Mouse (Mus musculus) heart, embryonic 15.5 days (tissue): ENCODE measurements around the gene Immp2l. TPM values are rescaled to one million over a fixed set of nuclear protein-coding genes. Genes with fewer than 3 reads are reported as not detected.
"Not testable (repeated sequence)": the region's sequence is repeated elsewhere in the genome, so short reads cannot be mapped to it uniquely, and the experiment has no call there.

ENCODE experiments used
- ATAC-seq: fragments of 200-750 bp; cut with Nextera tagmentation; replicated peaks from 2 replicates; pipeline ENCODE4 v1.8.0; 2017; ENCODE audit warnings: low read depth, moderate TSS enrichment; ENCODE audit not compliant: insufficient number of reproducible peaks, insufficient read depth, low FRiP score
- H3K27ac ChIP-seq: fragments of 300-500 bp; sonication (generic); 2 replicates; pipeline ENCODE4 v1.5.1; 2015; ENCODE audit warnings: mild to moderate bottlenecking, inconsistent platforms
- H3K27me3 ChIP-seq: fragments of 300-500 bp; sonication (generic); 2 replicates; pipeline ENCODE4 v1.6.1; 2015; ENCODE audit warnings: inconsistent platforms
- H3K36me3 ChIP-seq: fragments of 300-500 bp; sonication (generic); 2 replicates; pipeline ENCODE4 v1.6.1; 2015; ENCODE audit warnings: mild to moderate bottlenecking, inconsistent platforms
- H3K4me1 ChIP-seq: fragments of 300-500 bp; sonication (generic); replicated peaks from 2 replicates; pipeline ENCODE4 v1.6.1; 2015; ENCODE audit warnings: inconsistent platforms
- H3K4me2 ChIP-seq: fragments of 300-500 bp; sonication (generic); 2 replicates; pipeline ENCODE4 v1.6.1; 2015; ENCODE audit warnings: inconsistent platforms, mild to moderate bottlenecking, moderate library complexity
- H3K4me3 ChIP-seq: fragments of 300-500 bp; sonication (generic); 2 replicates; pipeline ENCODE4 v1.5.1; 2015; ENCODE audit warnings: mild to moderate bottlenecking, inconsistent platforms
- H3K9ac ChIP-seq: fragments of 300-500 bp; sonication (generic); 2 replicates; pipeline ENCODE4 v1.6.1; 2015; ENCODE audit warnings: mild to moderate bottlenecking, inconsistent platforms
- H3K9me3 ChIP-seq: fragments of 300-500 bp; sonication (generic); replicated peaks from 2 replicates; pipeline ENCODE4 v1.6.1; 2016; ENCODE audit warnings: inconsistent platforms
- WGBS: fragments of 180-500 bp; shearing (Covaris S2); methylation state at CpG from one replicate; pipeline ENCODE4 v1.1.7; 2015; ENCODE audit warnings: mixed read lengths; 5-methylcytosine and 5-hydroxymethylcytosine counted together
- polyA plus RNA-seq: library from polyadenylated mRNA; unstranded; fragments of >200 nt; fragmentation: Nextera tagmentation; extraction: Ambion mirVana; gene quantifications from 2 replicates; pipeline ENCODE4 v1.2.1, GENCODE M21; 2015

The Immp2l gene
- polyA plus RNA-seq, 1 experiment from 2014 or later = 8.3 TPM

DNA sequence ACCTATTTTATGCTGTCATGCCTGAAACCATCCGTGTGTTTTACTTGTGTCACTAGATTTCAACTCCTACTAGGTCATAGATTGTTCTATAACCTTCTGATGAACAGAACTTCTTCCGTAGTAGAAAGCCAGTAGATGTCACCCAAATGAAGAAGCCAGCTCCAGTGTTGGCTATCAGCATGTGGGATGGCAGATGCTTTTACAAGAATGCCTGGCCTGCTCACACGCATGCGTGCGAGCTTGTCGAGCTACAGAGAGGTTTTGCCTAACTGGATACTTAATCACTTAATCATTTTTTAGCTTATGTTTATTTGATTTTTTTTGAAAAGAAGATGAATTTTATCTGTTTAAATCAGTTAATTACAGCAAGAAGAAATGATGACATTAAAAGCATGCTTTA is 805.6 kb downstream of the Immp2l start:
- H3K9me3 ChIP-seq = no peaks in the 10 kb centered on the region
- no peaks in the 10 kb centered on the region for H3K4me1 ChIP-seq
- H3K36me3 ChIP-seq = no peaks in the 10 kb centered on the region
- no peak overlapping the region for H3K9ac ChIP-seq
- no peaks in the 10 kb centered on the region for H3K27me3 ChIP-seq
- no peak overlapping the region for H3K4me3 ChIP-seq
- ATAC-seq = no peak
- 83% methylated on average over 6 of the region's 6 CpGs for WGBS
- H3K4me2 ChIP-seq = no peak overlapping the region
- H3K27ac ChIP-seq = no peak overlapping the region

DNA sequence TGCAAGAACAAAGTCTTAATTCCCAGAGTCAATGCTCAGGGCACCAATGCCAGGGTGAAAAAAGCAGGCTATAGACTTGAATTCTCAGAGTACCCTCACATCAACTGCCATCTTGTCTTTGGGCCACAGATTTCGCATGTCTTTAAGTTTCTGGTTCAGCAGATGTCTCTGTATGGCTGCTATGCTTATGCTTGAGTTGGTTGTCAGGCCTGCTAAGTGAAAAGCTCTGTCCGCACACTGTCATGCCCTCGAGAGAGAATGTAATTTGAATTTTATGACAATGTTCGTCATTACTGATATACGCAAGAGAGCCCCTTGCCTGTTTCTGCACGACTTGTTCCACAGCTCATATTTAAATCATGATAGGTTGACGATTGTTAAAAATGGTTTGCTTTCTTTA is 807.8 kb downstream of the Immp2l start:
- Histone ChIP-seq H3K27me3 (no peaks in the 10 kb centered on the region), H3K9ac (no peak overlapping the region), H3K4me3 (no peak overlapping the region), H3K4me2 (no peak overlapping the region), H3K4me1 (no peaks in the 10 kb centered on the region), H3K36me3 (no peaks in the 10 kb centered on the region), H3K27ac (no peak overlapping the region), H3K9me3 (no peaks in the 10 kb centered on the region)
- ATAC-seq = no peak
- WGBS = 78% methylated on average over 7 of the region's 7 CpGs

DNA sequence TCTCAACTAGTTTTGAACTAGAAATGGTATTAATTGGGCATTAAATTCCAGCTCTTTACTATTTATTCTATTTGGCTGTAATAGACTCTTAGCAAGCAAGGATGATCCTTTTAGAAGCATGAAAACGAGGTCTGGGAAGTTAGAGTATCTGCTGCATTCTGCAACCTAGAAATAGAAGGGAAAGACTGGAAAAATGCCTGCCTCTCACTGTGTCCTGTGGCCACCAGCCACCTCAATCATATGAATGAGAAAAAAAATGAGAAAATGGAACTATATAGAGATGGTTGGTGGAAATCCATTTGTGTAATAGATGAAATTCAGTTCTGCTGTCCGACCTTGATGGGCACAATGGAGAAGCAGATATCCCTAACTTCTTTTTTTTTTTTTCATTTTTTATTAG is 810.8 kb downstream of the Immp2l start:
- WGBS = 76% methylated on average over 2 of the region's 2 CpGs

GRCm38 (mm10) chr12:41838334-41838847 is 814.5 kb downstream of the Immp2l start:
- WGBS = 40% methylated on average over 6 of the region's 6 CpGs
- no peak overlapping the region for H3K4me3 ChIP-seq
- no peak overlapping the region for H3K27ac ChIP-seq
- peaks cover 5% of the 10 kb centered on the region; the same call in 1 of the 2 replicates for H3K4me1 ChIP-seq
- H3K27me3 ChIP-seq = no peaks in the 10 kb centered on the region
- H3K9me3 ChIP-seq = no peaks in the 10 kb centered on the region
- no peak; the same call in 1 of the 2 replicates for ATAC-seq
- no peak overlapping the region for H3K4me2 ChIP-seq
- H3K36me3 ChIP-seq = no peaks in the 10 kb centered on the region
- H3K9ac ChIP-seq = no peak overlapping the region

More for the DNA sequence above, 810.8 kb downstream of the Immp2l start:
- no peak overlapping the region for H3K27ac ChIP-seq
- no peaks in the 10 kb centered on the region for H3K36me3 ChIP-seq
- no peak overlapping the region for H3K9ac ChIP-seq
- peaks cover 5% of the 10 kb centered on the region; the same call in 1 of the 2 replicates for H3K4me1 ChIP-seq
- H3K9me3 ChIP-seq = no peaks in the 10 kb centered on the region
- no peak for ATAC-seq
- no peak overlapping the region for H3K4me2 ChIP-seq
- no peak overlapping the region for H3K4me3 ChIP-seq
- no peaks in the 10 kb centered on the region for H3K27me3 ChIP-seq

DNA sequence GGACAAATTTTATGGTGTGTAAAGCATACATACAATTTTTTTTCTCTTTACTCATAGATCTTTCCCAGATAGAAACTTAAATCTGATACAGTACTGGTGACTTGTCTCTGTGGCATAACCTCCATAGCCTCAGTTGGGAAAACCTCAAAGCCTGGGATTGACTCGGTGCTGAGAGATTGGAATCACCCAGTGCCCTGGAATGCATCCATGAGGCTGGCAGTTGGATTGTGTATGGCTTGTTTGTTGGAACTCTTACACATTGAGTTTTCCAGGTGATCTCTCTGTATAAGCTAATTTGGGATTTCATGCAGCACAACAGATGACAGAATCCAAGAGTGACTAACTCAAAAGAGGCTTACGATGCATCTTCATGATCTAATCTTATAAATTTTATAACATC is 815.4 kb downstream of the Immp2l start:
- no peaks in the 10 kb centered on the region for H3K27me3 ChIP-seq
- no peak for ATAC-seq
- no peak overlapping the region for H3K4me2 ChIP-seq
- H3K4me1 ChIP-seq = peaks cover 5% of the 10 kb centered on the region; the same call in 1 of the 2 replicates
- H3K27ac ChIP-seq = no peak overlapping the region
- H3K9me3 ChIP-seq = no peaks in the 10 kb centered on the region
- 86% methylated on average over 2 of the region's 2 CpGs for WGBS
- no peaks in the 10 kb centered on the region for H3K36me3 ChIP-seq
- no peak overlapping the region for H3K9ac ChIP-seq
- H3K4me3 ChIP-seq = no peak overlapping the region

GRCm38 (mm10) chr12:41842694-41843329 is 818.9 kb downstream of the Immp2l start:
- no peak overlapping the region for H3K4me2 ChIP-seq

GRCm38 (mm10) chr12:41851896-41852470 is 828.1 kb downstream of the Immp2l start:
- no peaks in the 10 kb centered on the region for H3K36me3 ChIP-seq
- no peak overlapping the region for H3K4me3 ChIP-seq
- H3K9me3 ChIP-seq = no peaks in the 10 kb centered on the region
- no peak for ATAC-seq
- 80% methylated on average over 7 of the region's 7 CpGs for WGBS
- H3K27me3 ChIP-seq = no peaks in the 10 kb centered on the region
- no peak overlapping the region for H3K9ac ChIP-seq
- H3K4me2 ChIP-seq = no peak overlapping the region
- H3K27ac ChIP-seq = no peak overlapping the region
- H3K4me1 ChIP-seq = no peaks in the 10 kb centered on the region

More at GRCm38 (mm10) chr12:41842694-41843329, 818.9 kb downstream of the Immp2l start:
- peaks cover 5% of the 10 kb centered on the region; the same call in 1 of the 2 replicates for H3K4me1 ChIP-seq
- H3K27me3 ChIP-seq = no peaks in the 10 kb centered on the region
- no peaks in the 10 kb centered on the region for H3K36me3 ChIP-seq
- no peak overlapping the region for H3K27ac ChIP-seq
- ATAC-seq = no peak
- H3K4me3 ChIP-seq = no peak overlapping the region
- 48% methylated on average over 6 of the region's 6 CpGs for WGBS
- no peak overlapping the region for H3K9ac ChIP-seq
- H3K9me3 ChIP-seq = no peaks in the 10 kb centered on the region

DNA sequence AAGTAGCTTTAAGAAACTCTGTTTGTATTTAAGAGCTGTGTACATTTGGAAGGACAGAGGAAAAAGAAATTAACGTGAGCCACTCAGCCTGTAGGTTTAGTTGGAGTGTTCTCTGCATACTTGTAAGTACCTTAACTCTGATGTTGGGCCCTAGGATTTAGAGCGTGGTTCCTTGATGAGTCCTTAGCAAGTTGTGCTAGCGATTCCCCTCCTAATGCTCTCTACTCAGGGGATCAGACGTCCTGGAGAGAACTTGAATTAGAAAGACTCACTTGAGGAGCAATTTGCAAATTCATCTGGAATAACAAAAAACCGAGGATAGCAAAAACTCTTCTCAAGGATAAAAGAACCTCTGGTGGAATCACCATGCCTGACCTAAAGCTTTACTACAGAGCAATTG is 835.8 kb downstream of the Immp2l start:
- H3K27me3 ChIP-seq = not testable (repeated sequence)

GRCm38 (mm10) chr12:41868317-41868716 is 844.4 kb downstream of the Immp2l start:
- Histone ChIP-seq H3K4me2 (no peak overlapping the region), H3K9me3 (peaks cover 4% of the 10 kb centered on the region), H3K36me3 (no peaks in the 10 kb centered on the region), H3K27me3 (no peaks in the 10 kb centered on the region), H3K9ac (no peak overlapping the region), H3K4me1 (no peaks in the 10 kb centered on the region), H3K27ac (no peak overlapping the region), H3K4me3 (no peak overlapping the region)
- WGBS = 87% methylated on average over 2 of the region's 2 CpGs
- no peak for ATAC-seq

More for the DNA sequence above, 835.8 kb downstream of the Immp2l start:
- H3K4me1 ChIP-seq, ATAC-seq, H3K36me3 ChIP-seq, H3K4me2 ChIP-seq, H3K9ac ChIP-seq, H3K9me3 ChIP-seq, H3K27ac ChIP-seq, H3K4me3 ChIP-seq: not testable (repeated sequence)
- WGBS = 48% methylated on average over 5 of the region's 5 CpGs

DNA sequence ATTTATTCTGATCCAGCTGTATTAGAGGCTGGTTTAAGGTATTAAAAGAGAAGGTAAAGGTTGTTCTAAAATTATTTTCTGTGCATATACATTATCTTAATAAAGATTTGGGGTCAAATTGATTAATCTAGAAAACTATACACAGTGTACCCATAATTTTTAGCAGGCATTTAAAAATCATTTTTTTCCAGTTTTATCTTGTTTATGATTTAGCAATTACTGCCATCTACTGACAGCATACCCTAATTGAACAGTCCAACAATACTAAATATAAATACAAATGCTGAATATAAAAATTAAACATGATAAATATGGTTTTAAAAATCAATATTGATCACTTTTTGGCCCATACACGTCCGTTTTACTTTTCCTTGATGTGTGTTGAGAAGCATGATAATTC is 850.1 kb downstream of the Immp2l start:
- no peak for ATAC-seq
- Histone ChIP-seq H3K36me3 (no peaks in the 10 kb centered on the region), H3K27me3 (no peaks in the 10 kb centered on the region)

DNA sequence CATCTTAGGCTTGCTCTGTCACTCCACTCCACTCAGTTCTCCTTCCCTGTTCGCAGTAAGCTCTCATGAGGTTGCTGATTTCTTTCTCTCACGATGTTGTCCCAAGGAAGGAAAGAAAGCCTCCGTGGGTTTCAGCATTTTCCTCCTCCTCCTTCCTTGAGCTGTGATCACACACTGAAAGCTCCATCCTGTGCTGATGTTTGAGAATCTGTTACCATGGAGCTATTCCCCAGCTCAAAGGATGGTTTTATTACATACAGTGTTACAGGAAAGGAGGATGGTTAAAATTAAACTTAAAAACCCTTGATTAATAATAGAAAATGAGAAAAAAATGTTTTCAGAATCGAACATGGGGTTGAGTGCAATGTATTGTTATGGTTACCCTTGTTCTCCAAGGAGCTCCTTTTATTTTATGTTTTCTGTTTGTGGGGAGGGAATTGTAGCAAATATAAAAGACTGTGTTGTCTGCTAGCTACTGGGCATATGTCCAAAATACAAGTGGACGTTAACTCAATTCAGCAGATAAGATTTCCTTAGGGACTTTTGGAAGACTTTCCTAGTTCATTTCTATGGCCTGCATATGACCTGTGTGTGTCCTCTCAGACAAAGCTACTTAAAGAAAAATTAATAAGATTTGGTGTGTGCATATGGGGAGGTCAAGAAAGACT is 853.5 kb downstream of the Immp2l start:
- H3K4me2 ChIP-seq = no peak overlapping the region
- no peaks in the 10 kb centered on the region for H3K27me3 ChIP-seq
- H3K4me1 ChIP-seq = 0 out of 2 replicates have a peak, but pooled peaks cover 2% of the 10 kb centered on the region
- H3K36me3 ChIP-seq = no peaks in the 10 kb centered on the region
- 51% methylated on average over 5 of the region's 5 CpGs for WGBS
- H3K9me3 ChIP-seq = no peaks in the 10 kb centered on the region
- no peak overlapping the region for H3K9ac ChIP-seq
- H3K4me3 ChIP-seq = no peak overlapping the region
- no peak overlapping the region for H3K27ac ChIP-seq
- ATAC-seq = peak; percentile 47; the same call in 1 of the 2 replicates

More for the DNA sequence above, 850.1 kb downstream of the Immp2l start:
- H3K9ac ChIP-seq = no peak overlapping the region
- 0 out of 2 replicates have a peak, but pooled peaks cover 2% of the 10 kb centered on the region for H3K4me1 ChIP-seq
- H3K27ac ChIP-seq = no peak overlapping the region
- 52% methylated on average over 2 of the region's 2 CpGs for WGBS
- H3K4me3 ChIP-seq = no peak overlapping the region
- no peak overlapping the region for H3K4me2 ChIP-seq
- no peaks in the 10 kb centered on the region for H3K9me3 ChIP-seq
